Mouse (Mus musculus) heart, embryonic 16.5 days (tissue): ENCODE data around the gene Serf2. TPM values are rescaled to one million over a fixed set of nuclear protein-coding genes. Genes with fewer than 3 reads are reported as not detected.
A peak's percentile ranks its signal among the peaks of the same experiment; 100 is the strongest.
"Not testable (repeated sequence)": the region's sequence is repeated elsewhere in the genome, so short reads cannot be mapped to it uniquely, and the experiment has no call there.

Experiments used
- ATAC-seq: fragments of 200-750 bp; cut with Nextera tagmentation; replicated peaks from 2 replicates; pipeline ENCODE4 v1.8.0; 2017; ENCODE audit warnings: moderate number of reproducible peaks; ENCODE audit not compliant: insufficient read depth, low FRiP score; ENCODE audit errors: extremely low read depth
- H3K27ac ChIP-seq: fragments of 300-500 bp; sonication (generic); 2 replicates; pipeline ENCODE4 v1.5.1; 2014; ENCODE audit warnings: mild to moderate bottlenecking, low read length, control low read depth, moderate library complexity
- H3K27me3 ChIP-seq: fragments of 300-500 bp; sonication (generic); 2 replicates; pipeline ENCODE4 v1.6.1; 2014; ENCODE audit warnings: low read length, mixed read lengths; ENCODE audit not compliant: control insufficient read depth, insufficient read depth
- H3K36me3 ChIP-seq: fragments of 300-500 bp; sonication (generic); 2 replicates; pipeline ENCODE4 v1.6.1; 2014; ENCODE audit not compliant: control insufficient read depth, insufficient read depth
- H3K4me1 ChIP-seq: fragments of 300-500 bp; sonication (generic); 2 replicates; pipeline ENCODE4 v1.6.1; 2014; ENCODE audit warnings: low read length, mixed read lengths; ENCODE audit not compliant: control insufficient read depth, insufficient read depth
- H3K4me2 ChIP-seq: fragments of 300-500 bp; sonication (generic); 2 replicates; pipeline ENCODE4 v1.6.1; 2014; ENCODE audit warnings: low read depth, mild to moderate bottlenecking, control low read depth, low read length
- H3K4me3 ChIP-seq: fragments of 300-500 bp; sonication (generic); 2 replicates; pipeline ENCODE4 v1.5.1; 2014; ENCODE audit warnings: mild to moderate bottlenecking, control low read depth, low read length
- H3K9ac ChIP-seq: fragments of 300-500 bp; sonication (generic); 2 replicates; pipeline ENCODE4 v1.6.1; 2014; ENCODE audit warnings: low read length, control low read depth
- H3K9me3 ChIP-seq: fragments of 300-500 bp; sonication (generic); replicated peaks from 2 replicates; pipeline ENCODE4 v1.6.1; 2016; ENCODE audit warnings: low read length; ENCODE audit not compliant: control insufficient read depth
- WGBS: fragments of 180-500 bp; shearing (Covaris S2); extraction: QIAGEN DNeasy Blood & Tissue Kit; methylation state at CpG from one replicate; pipeline ENCODE4 v1.1.7; 2014; 5-methylcytosine and 5-hydroxymethylcytosine counted together
- polyA plus RNA-seq: library from polyadenylated mRNA; unstranded; fragments of >200 nt; fragmentation: Nextera tagmentation; extraction: Ambion mirVana; gene quantifications from 2 replicates; pipeline ENCODE4 v1.2.1, GENCODE M21; 2015

Gene Serf2
- polyA plus RNA-seq, 1 experiment from 2014 or later: 577 TPM

DNA sequence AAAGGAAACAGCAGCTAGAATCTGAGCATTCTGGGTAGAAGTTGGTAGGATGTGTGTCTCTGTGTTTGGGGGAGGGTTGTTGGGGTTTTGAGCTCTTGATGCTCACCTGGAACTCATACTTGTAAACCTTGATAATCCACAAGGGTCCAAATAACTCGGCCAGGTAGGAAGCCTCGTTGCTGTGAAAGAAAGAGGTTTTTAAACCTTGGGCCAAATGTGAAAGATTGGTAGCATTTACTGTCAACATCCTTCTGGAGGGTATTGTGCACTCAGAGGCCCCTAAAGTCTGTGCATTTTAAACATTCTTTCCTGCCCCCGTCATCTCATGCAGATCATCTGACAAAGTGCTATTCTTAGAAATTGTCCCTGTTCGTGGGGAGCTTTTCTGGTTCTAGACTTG is 4.0 kb downstream of the Serf2 start, which contains the start of gene Hypk:
TSS of gene Hypk (plus strand) at position 301 of the 400 bp plus-strand sequence.
- no peak within 1 kb of the TSS for H3K4me3 ChIP-seq
- no peak within 1 kb of the TSS for H3K9ac ChIP-seq
- H3K4me2 ChIP-seq: 0 out of 2 replicates have a peak within 1 kb of the TSS, but pooled peaks have one; percentile 6
- no peaks in the 10 kb centered on the region for H3K9me3 ChIP-seq
- peaks cover 12% of the 10 kb centered on the region for H3K36me3 ChIP-seq
- ATAC-seq: no peak
- 34% methylated on average over 4 of the region's 4 CpGs for WGBS
- H3K4me1 ChIP-seq: peaks cover 38% of the 10 kb centered on the region
- no peaks in the 10 kb centered on the region for H3K27me3 ChIP-seq
- peak within 1 kb of the TSS; percentile 50 for H3K27ac ChIP-seq

DNA sequence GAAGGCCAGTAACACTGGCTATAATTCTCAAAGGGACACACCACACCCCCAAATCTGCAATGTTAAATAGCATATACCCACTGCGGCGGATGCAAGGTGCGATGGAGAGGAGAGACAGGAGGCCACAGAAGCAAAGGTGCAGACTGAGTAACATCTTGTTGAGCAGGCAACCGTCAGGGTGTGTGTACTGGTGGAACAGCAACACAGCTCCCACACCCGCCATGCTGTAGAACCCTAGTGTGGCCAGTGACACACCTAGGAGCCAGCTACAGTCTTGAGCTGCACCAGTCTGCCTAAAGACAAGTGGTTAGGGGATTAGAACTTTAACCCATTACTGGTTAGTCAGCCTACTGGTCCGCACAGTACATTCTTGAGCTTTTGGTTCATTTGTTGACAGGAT is 4.9 kb downstream of the Serf2 start:
- Histone ChIP-seq H3K27me3 (no peaks in the 10 kb centered on the region), H3K9me3 (no peaks in the 10 kb centered on the region), H3K4me3 (no peak overlapping the region), H3K4me2 (no peak overlapping the region), H3K36me3 (peaks cover 12% of the 10 kb centered on the region), H3K4me1 (peaks cover 38% of the 10 kb centered on the region), H3K27ac (peak overlapping the region; percentile 50; the same call in 1 of the 2 replicates), H3K9ac (no peak overlapping the region)
- ATAC-seq: no peak
- 88% methylated on average over 6 of the region's 6 CpGs for WGBS

DNA sequence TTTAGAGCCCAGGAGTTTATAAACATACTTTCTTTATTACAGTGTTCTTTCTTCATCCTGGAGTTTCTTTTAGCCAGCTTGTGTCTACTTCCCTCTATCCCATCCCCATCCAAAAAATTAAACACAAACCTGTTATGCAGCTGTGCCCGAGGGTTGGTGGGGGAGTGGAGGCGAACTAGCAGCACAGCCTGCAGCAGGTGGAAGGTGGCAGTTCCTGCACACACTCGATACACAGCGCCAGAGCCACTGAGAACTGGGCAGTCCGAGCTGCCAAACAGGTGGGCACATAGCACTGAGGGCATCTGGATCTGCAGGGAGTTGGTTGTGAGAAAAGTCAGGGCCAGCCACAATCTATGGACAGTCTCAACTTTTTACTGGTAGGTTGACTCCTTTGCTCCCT is 6.5 kb downstream of the Serf2 start:
- Histone ChIP-seq H3K9me3 (no peaks in the 10 kb centered on the region), H3K9ac (no peak overlapping the region), H3K4me2 (no peak overlapping the region), H3K36me3 (peaks cover 12% of the 10 kb centered on the region), H3K27me3 (no peaks in the 10 kb centered on the region), H3K27ac (no peak overlapping the region), H3K4me3 (no peak overlapping the region), H3K4me1 (peaks cover 35% of the 10 kb centered on the region)
- ATAC-seq: no peak
- WGBS: 76% methylated on average over 5 of the region's 5 CpGs

DNA sequence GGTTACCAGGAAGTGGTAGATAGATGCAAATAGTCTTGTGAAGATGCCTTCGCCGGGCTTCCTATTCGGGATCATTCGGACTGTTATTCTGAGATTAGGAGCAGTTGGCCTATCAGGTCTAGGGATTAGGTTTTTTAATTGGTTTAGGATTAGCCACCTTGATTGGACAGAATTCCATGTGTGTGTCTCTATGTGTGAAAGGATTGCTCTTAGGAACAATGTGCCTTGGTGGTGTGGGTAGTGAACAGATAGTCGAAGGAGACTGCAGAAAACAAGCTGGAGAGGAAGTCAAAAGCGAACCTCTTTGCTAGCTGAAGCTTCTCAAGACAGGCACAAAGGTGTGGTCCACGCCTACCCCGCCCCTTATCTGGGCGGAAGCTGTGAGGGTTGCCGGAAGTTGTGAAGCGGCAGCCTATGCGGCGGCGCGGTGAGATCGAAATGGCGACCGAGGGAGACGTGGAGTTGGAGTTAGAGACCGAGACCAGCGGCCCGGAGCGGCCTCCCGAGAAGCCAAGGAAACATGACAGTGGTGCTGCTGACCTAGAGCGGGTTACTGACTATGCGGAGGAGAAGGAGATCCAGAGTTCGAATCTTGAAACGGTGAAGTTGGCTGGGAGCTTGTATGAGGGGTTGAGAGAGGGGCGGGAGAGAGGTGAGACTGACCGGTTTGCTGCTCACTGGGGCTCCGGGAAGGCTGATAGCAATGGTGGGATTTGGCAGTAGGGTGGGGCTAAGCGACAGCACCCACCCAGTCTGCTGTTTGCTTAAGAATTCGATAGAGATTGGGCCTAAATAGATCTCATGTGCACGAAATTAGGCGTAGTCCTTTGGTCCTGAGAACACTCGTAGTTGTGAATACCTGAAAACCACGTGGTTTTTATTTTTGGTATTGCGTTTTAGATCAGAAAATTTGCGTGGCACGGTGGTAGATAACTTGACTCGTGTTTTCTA is 8.0 kb downstream of the Serf2 start, which contains the start of gene Serinc4:
TSS of gene Serinc4 (minus strand) at position 90 of the 951 bp plus-strand sequence.
- Histone ChIP-seq H3K4me1 (peaks cover 26% of the 10 kb centered on the region), H3K9ac (peak within 1 kb of the TSS; percentile 82), H3K4me2 (peak within 1 kb of the TSS; percentile 63), H3K36me3 (peaks cover 5% of the 10 kb centered on the region; the same call in 1 of the 2 replicates), H3K27me3 (no peaks in the 10 kb centered on the region), H3K4me3 (peak within 1 kb of the TSS; percentile 76), H3K27ac (peak within 1 kb of the TSS; percentile 80), H3K9me3 (no peaks in the 10 kb centered on the region)
- WGBS: 3% methylated on average over 41 of the region's 41 CpGs
- ATAC-seq: peak; percentile 85

DNA sequence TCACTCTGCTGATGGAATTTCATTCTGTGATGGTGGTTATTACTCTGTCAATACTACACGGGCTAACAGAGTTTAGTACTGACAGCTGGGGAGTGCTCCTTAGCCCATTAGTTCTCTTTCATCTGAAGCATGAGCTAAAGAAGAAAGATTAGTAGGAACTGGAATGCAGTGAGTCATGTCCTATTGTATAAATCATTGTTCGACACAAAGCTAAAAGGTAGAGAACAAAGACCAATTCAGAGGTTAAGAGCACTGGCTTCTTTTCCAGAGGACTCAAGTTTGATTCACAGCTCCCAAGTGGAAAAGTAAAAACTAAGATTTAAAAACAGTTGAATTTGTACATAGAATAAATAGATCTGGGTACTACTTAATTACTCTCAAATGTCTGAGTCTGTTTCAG is 11.1 kb downstream of the Serf2 start:
- ATAC-seq: no peak
- WGBS: 68% methylated on average over 2 of the region's 2 CpGs
- no peak overlapping the region for H3K4me3 ChIP-seq
- no peaks in the 10 kb centered on the region for H3K9me3 ChIP-seq
- peaks cover 10% of the 10 kb centered on the region for H3K4me1 ChIP-seq
- H3K27ac ChIP-seq: no peak overlapping the region
- no peaks in the 10 kb centered on the region for H3K27me3 ChIP-seq
- H3K9ac ChIP-seq: no peak overlapping the region
- no peak overlapping the region for H3K4me2 ChIP-seq
- no peaks in the 10 kb centered on the region for H3K36me3 ChIP-seq

DNA sequence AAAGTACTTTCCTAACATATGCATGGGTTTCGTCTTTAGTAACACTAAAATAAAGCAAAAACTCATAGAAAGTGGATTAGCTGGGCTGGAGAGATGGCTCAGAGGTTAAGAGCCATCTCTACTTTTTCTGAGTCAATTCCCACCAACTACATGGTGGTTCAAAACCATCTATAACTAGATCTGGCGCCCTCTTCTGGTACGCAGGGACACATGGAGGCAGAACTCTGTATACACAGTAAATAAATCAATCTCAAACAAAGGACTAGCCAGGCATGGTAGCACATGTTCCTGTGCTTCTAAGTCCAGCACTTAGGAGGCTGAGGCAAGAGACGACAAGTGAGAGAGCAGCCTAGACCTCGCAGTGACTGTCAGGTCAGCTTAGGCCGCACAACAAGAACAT is 20.0 kb downstream of the Serf2 start:
- H3K9me3 ChIP-seq, H3K4me3 ChIP-seq, H3K9ac ChIP-seq, H3K4me1 ChIP-seq, H3K36me3 ChIP-seq, H3K4me2 ChIP-seq, ATAC-seq, H3K27ac ChIP-seq, H3K27me3 ChIP-seq: not testable (repeated sequence)
- WGBS: 100% methylated on average over 1 of the region's 6 CpGs

DNA sequence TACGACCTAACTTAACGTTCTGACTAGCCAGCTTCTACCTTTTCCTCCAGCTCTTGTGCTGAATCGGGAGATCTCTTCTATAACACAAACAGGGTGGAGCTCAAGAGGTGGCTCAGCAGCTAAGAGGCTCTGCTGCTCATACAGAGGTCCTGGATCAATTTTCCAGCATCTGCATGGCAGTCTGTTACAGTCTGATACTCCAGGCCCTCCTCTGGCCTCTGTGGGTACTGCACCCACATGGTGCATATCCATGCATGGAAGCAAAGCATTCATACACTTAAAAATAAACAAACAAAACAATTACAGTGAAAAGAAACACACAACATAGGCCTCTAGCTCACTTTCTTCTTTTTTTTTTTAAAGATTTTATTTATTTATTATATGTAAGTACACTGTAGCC is 23.8 kb downstream of the Serf2 start:
- H3K4me1 ChIP-seq, H3K36me3 ChIP-seq, H3K9me3 ChIP-seq, H3K27me3 ChIP-seq, H3K4me3 ChIP-seq, H3K4me2 ChIP-seq, ATAC-seq, H3K27ac ChIP-seq, H3K9ac ChIP-seq: not testable (repeated sequence)
- 93% methylated on average over 3 of the region's 3 CpGs for WGBS

DNA sequence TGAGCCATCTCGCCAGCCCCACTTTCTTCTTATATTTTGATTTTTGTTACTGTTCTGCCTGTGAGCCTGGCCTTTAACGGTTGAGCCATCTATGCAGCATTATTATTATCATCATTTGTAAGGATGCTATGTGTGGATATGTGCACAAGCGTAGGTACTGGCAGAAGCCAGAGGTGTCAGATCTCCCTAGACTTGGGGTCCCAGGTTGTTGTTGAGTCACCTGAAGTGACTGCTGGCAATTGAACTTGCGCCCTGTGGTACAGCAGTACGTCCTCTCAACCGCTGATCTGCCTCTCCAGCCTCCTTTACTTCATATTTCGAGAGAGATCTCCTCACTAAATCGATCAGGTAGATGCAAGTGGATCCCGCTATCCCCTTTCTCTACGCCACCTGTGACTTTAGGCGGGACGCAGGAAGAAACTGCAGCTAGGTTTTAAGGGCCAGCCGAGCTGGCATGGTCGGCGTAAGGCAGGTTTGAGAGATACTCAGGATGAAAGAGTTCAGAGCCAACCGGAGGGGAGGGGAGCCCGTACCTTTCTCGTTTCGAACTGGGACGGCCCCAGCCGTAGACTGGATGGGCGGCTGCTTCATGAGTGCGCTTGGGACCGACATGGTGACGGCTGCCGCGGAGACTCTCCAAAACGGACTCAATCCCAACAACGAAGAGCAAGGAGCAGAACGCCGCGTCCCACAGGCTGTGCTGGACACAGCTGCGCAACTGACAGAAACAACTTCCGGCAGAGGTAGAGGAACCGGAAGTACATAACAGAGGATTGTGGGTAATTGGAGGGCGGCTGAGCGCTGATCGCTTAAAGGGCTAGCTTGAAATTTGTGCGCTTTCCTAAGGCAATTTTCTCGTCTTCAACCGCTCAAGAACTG is 24.5 kb downstream of the Serf2 start, which contains the start of gene Mfap1b:
TSS of gene Mfap1b (minus strand) at position 767 of the 879 bp plus-strand sequence.
- Histone ChIP-seq H3K27ac (peak within 1 kb of the TSS; percentile 61), H3K4me3 (peak within 1 kb of the TSS; percentile 78), H3K4me2 (peak within 1 kb of the TSS; percentile 75), H3K9ac (peak within 1 kb of the TSS; percentile 83)
- H3K36me3 ChIP-seq, H3K27me3 ChIP-seq, H3K4me1 ChIP-seq, H3K9me3 ChIP-seq: not testable (repeated sequence)
- ATAC-seq: peak; percentile 92
- WGBS: 4% methylated on average over 38 of the region's 41 CpGs
